Mouse (Mus musculus): ENCODE measurements around the gene Prdm16.

The Prdm16 gene

GRCm38 (mm10) chr4:154472569-154472968 lies 164.1 kb downstream of the Prdm16 start:
- in situ Hi-C loops (cut with MboI; ENCODE audit: low pct_unique_long_range_greater_than_20kb in 1 of 2, low sequenced_read_pairs in 2 of 2, unreplicated experiment in 1 of 2) = no loop called here

- in situ Hi-C loops (cut with MboI; ENCODE audit: low pct_unique_long_range_greater_than_20kb in 1 of 2, low sequenced_read_pairs in 2 of 2, unreplicated experiment in 1 of 2) = no loop called here
Measured at GRCm38 (mm10) chr4:154471447-154472101, 165.1 kb downstream of the Prdm16 start.

GRCm38 (mm10) chr4:154466305-154466704 lies 170.4 kb downstream of the Prdm16 start:
- in situ Hi-C loops (cut with MboI; ENCODE audit: low pct_unique_long_range_greater_than_20kb in 1 of 2, low sequenced_read_pairs in 2 of 2, unreplicated experiment in 1 of 2) = no loop called here

- in situ Hi-C loops (cut with MboI; ENCODE audit: low pct_unique_long_range_greater_than_20kb in 1 of 2, low sequenced_read_pairs in 2 of 2, unreplicated experiment in 1 of 2) = no loop called here
Measured at GRCm38 (mm10) chr4:154465123-154465522, 171.6 kb downstream of the Prdm16 start.

- in situ Hi-C loops (cut with MboI; ENCODE audit: low pct_unique_long_range_greater_than_20kb in 1 of 2, low sequenced_read_pairs in 2 of 2, unreplicated experiment in 1 of 2) = no loop called here
Measured at GRCm38 (mm10) chr4:154460021-154460420, 176.7 kb downstream of the Prdm16 start.

DNA sequence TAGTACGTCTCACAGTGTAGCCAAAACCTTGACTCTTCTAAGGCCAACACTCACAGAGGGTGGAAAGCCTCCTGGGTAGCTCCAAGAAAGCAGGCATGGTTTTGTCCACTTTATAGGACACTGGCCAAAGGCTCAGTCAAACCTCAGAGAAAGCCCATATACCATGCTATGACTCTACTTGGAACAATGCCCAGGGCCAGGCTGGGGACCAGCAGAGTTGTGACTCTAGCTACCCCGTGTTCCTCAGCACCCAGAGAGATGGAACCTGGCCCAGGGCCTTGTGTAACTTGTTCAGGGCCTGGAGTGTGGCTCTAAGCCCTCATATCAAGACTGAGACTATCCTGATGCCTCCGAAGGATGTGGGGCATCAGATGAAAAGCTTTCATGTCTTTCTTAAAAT lies 178.9 kb downstream of the Prdm16 start:
- in situ Hi-C loops (cut with MboI; ENCODE audit: low pct_unique_long_range_greater_than_20kb in 1 of 2, low sequenced_read_pairs in 2 of 2, unreplicated experiment in 1 of 2) = no loop called here

DNA sequence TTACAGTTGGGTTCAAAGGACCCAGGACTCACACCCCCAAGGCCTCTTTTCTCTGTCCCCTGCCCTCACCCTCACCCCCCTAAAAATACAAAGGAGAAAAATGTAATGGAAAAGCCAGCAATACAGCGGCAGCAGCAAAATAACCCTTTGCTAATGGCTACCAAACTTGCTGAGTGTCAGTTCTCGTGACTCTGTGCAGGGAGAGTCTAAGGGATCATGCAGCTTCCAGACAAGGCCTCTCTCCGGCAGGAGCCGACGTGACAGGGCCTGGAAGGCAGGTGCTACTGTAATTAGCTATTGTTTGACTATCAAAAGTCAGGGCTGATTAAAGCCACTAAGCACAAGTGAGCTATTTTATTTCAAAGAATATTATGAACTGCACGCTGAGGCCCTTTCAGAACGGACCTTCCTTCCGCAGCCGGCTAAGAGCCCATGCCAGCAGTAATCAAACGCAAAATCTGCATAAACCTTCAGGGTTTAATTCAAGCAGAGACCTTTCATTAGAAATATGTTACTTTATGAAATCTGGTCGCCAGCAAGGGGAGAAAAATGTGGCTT lies 180.3 kb downstream of the Prdm16 start:
- in situ Hi-C loops (cut with MboI; ENCODE audit: low pct_unique_long_range_greater_than_20kb in 1 of 2, low sequenced_read_pairs in 2 of 2, unreplicated experiment in 1 of 2) = no loop called here

- in situ Hi-C loops (cut with MboI; ENCODE audit: low pct_unique_long_range_greater_than_20kb in 1 of 2, low sequenced_read_pairs in 2 of 2, unreplicated experiment in 1 of 2) = no loop called here
Measured at GRCm38 (mm10) chr4:154450441-154450840, 186.2 kb downstream of the Prdm16 start.

GRCm38 (mm10) chr4:154450036-154450435 lies 186.6 kb downstream of the Prdm16 start:
- in situ Hi-C loops (cut with MboI; ENCODE audit: low pct_unique_long_range_greater_than_20kb in 1 of 2, low sequenced_read_pairs in 2 of 2, unreplicated experiment in 1 of 2) = no loop called here

DNA sequence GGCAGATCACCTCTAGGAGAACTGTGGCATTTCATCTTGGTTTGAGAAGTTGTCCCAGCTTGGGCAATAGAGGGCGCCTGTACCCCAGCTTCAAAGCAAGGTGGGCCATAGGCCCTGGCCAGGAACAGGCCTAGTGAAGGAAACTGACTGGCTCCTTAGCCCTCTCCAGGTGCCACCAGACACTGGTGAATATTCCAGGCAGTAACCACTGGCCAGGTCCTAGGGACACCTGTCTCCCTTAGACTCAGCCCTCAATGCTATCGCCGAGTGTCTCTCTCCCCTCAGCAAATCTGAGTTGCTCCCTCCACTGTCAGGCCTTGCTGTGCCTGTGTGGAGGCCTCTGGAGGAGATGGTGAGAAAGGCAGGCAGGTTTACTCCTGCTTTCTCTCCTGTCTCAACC lies 187.3 kb downstream of the Prdm16 start:
- in situ Hi-C loops (cut with MboI; ENCODE audit: low pct_unique_long_range_greater_than_20kb in 1 of 2, low sequenced_read_pairs in 2 of 2, unreplicated experiment in 1 of 2) = no loop called here

- in situ Hi-C loops (cut with MboI; ENCODE audit: low pct_unique_long_range_greater_than_20kb in 1 of 2, low sequenced_read_pairs in 2 of 2, unreplicated experiment in 1 of 2) = no loop called here
Measured at GRCm38 (mm10) chr4:154445721-154446120, 191.0 kb downstream of the Prdm16 start.

DNA sequence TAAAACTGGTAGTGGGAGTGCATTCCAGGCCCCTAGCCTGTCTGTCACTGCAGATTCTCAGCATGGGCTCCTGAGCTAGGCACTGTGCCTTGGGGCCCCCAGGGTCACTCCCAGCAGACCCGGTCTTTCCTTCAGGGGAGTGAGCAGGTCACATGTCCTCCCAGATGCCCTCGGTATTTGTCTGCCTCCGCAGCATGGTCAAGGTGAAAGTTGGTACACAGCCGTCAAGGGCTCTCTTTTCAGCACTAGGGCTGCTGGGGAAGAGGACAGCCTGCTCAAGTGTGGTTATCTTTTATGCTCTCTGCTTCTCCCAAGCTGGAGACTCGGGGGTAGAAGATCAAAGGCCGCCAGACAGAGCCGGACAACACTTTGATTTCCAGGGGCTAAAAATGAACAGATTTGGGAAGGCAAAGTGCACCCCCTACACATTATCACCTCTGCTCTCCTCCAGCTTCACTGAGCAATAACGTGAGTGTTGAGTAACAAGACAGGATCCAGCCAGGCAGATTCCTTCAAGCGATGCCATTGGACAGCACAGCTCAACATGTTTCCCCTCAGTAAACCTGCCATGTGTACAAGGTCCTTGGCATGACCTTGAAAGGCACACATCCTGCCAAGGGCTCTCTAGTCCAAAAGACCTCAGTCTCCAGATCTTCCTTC lies 193.9 kb downstream of the Prdm16 start:
- in situ Hi-C loops (cut with MboI; ENCODE audit: low pct_unique_long_range_greater_than_20kb in 1 of 2, low sequenced_read_pairs in 2 of 2, unreplicated experiment in 1 of 2) = no loop called here

DNA sequence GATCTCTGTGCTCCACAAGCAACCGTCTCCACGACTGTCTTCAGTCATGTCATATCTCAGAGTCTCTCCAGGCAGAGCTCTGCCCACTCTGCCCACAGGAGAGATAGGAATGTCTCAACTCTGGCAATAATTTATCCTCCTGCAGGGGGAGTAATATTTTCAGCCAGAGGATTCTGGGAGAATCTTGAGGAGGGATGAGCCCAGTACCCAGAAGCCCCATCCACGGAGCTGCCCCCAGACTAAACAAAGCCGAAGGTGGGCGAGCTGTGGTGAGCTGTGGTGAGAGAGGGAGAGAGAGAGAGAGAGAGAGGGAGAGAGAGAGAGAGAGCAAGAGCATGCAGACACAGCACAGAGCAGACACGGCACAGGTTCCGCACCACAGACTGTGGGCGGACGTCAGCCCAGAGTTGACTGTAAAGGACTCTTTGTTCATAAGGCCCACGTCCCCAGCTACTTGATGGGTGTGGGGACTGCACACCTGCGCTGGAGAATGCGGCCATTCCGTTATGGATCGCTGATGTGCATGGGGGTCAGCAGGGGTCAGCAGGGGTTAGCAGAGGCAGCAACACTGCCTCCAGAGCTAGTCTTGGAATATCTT lies 197.1 kb downstream of the Prdm16 start:
- in situ Hi-C loops (cut with MboI; ENCODE audit: low pct_unique_long_range_greater_than_20kb in 1 of 2, low sequenced_read_pairs in 2 of 2, unreplicated experiment in 1 of 2) = no loop called here

GRCm38 (mm10) chr4:154438610-154439009 lies 198.1 kb downstream of the Prdm16 start:
- in situ Hi-C loops (cut with MboI; ENCODE audit: low pct_unique_long_range_greater_than_20kb in 1 of 2, low sequenced_read_pairs in 2 of 2, unreplicated experiment in 1 of 2) = no loop called here

GRCm38 (mm10) chr4:154429770-154430169 lies 206.9 kb downstream of the Prdm16 start:
- in situ Hi-C loops (cut with MboI; ENCODE audit: low pct_unique_long_range_greater_than_20kb in 1 of 2, low sequenced_read_pairs in 2 of 2, unreplicated experiment in 1 of 2) = no loop called here

DNA sequence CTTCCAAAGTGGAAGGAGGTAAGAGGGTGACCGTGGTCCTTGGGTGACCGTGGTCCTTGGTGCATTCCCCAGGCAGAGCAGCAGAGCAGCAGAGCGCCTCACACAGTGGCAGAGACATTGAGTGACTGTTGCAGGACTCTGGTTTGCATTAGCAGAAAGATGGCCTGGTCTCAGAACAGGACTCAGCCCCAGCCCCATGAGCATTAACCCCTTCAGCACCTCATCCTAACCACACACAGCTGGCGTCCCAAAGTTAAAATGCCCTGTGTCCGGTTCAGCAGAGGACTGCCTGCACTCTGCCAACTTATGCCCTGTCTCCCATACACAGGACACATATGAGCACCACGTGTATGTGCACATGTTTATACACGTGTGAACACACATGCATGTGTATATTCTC lies 209.8 kb downstream of the Prdm16 start:
- in situ Hi-C loops (cut with MboI; ENCODE audit: low pct_unique_long_range_greater_than_20kb in 1 of 2, low sequenced_read_pairs in 2 of 2, unreplicated experiment in 1 of 2) = no loop called here

GRCm38 (mm10) chr4:154425284-154425683 lies 211.4 kb downstream of the Prdm16 start:
- in situ Hi-C loops (cut with MboI; ENCODE audit: low pct_unique_long_range_greater_than_20kb in 1 of 2, low sequenced_read_pairs in 2 of 2, unreplicated experiment in 1 of 2) = no loop called here

DNA sequence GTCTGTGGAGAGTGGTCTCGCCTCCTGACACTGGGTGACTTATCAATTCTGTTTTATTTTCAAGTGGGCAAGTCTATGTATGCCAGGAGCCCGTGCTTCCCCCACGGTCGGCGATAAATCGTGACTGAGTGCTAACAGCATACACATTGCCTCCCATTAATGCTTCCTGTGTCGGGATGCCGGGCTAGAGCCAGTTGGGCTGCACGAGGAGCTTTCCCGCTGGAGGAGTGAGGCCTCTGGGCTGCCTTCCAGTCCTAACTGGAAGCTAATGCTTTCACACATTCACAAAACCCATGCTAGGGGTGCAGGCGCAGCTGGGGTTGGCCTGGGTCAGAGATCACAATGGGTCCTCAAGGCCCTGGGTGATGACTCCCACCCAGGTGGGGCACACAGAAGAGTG lies 212.0 kb downstream of the Prdm16 start:
- in situ Hi-C loops (cut with MboI; ENCODE audit: low pct_unique_long_range_greater_than_20kb in 1 of 2, low sequenced_read_pairs in 2 of 2, unreplicated experiment in 1 of 2) = no loop called here

DNA sequence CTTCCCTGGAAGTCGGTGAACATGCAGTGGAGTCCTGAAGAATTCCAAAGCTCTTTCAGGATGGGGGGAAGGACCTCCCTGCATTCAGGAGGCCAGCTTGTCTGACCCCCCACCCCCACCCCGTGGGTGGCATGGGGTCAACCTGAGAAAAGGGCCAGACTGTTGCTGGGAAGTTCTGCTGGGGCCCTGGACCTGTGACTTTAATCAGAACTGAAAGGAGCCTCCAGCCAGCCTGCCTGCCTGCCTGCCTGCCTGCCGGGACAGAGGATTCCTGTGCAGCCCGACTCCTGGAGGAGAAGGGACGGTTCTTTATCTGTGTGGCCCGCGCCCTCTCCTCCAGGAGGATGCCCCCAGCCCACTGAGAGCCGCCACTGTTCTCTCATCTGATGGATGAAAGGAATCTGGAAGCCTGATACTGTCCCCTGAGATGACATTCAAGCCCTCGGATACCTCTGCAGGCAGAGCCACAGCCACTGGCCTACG lies 214.2 kb downstream of the Prdm16 start:
- in situ Hi-C loops (cut with MboI; ENCODE audit: low pct_unique_long_range_greater_than_20kb in 1 of 2, low sequenced_read_pairs in 2 of 2, unreplicated experiment in 1 of 2) = no loop called here
